Mouse (Mus musculus) duodenum, adult 2 months (tissue): Measurements from ENCODE around the gene Gm28053. TPM values are rescaled to one million over a fixed set of nuclear protein-coding genes. Genes with fewer than 3 reads are reported as not detected.

ENCODE experiments used
- polyA plus RNA-seq: library from polyadenylated mRNA; depleted of rRNA; stranded (reverse); fragments of >200 nt; gene quantifications from 2 replicates; pipeline ENCODE4 v1.2.3, GENCODE M21; 2012; ENCODE audit warnings: low replicate concordance; rRNA removed

The Gm28053 gene
- not detected in 2 replicates for polyA plus RNA-seq

DNA sequence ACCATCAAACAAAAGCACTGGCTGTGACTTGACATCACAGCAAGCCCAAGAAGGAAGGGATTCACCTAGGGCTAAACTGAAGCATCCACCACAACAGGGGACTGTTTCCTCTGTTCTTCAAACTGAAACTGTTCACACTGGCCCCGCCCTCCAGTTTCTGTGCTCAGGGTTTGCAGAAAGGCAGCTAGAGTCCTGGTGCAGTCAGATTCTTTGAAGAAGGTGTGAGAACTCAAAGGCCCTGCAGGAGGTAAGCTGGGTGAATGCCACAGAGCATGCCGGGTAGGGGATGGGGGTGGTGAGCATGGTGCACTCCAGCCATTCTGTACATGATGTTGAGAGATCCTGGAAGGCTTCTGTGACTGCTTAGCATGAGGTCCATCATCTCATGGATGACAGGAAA is at the start of gene Gm28053, which contains the start of gene Gimap7:
TSS of gene Gm28053 (plus strand) at position 153 of the 400 bp plus-strand sequence.
TSS of gene Gimap7 (plus strand) at position 167 of the 400 bp plus-strand sequence.

DNA sequence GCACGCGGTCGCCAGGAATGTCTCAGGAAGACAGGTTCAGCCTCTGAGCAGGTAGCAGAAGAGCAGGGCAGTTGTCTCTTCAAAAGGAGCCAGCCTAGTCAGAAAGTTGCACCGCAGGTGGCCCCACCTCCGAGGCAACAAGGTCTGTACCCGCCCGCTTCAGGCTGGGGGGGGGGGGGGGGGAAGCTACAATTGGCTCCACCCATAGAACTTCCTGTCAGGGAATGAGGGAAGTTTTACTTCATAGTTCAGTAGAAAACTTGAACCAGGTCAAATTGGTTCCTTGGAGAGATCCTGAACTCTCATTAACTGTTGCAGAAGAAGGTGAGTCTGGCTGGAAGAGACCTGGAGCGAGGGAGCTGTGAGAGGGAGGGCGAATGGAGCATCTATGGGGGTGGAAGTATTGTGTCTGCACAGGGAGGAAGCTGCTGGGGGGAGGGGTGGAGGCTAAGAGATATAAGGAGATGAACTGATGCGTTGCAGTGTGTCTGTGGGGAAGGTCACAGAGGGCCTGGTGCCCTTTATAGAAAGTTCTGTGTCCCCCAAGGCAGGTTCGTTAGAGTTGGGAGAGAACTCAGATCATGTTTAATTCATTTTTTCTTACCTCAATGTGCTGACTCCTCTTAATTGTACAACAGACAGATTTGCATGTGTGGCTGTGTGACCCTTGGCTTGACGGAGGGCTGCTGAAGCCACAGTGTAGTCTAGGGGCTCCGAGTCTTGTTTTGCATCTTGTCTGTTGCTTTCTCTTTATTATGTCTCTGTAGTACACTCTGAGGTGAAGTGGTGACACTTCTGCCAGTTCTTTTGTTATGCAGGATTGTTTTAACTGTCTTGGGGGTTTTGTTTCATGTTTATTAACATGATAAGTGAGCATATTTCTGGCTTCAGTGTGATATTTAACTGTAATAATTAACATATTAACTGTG is 42.2 kb upstream of the Gm28053 start, which contains the start of gene Gimap9:
TSS of gene Gimap9 (plus strand) at position 199 of the 929 bp plus-strand sequence.

DNA sequence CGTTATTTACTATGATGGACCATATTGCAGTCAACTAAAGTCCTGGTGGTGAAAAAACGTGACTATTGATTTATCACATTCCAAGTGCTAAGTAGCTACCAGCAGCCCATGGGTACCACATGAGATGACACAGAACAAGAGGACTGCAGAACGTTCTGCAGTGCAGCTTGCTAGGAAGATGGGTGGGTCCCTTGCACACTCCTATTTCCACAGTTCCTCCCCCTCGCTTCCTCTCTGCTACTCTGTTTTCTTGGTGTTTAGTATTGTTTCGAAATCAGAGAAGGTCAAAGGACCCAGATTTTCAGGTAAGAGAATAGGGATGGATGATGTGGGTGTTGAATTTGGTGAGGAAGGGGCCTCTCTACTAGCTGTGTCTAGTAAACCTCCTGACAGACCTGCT is 34.1 kb upstream of the Gm28053 start, which contains the start of gene Gimap4:
TSS of gene Gimap4 (plus strand) at position 231 of the 400 bp plus-strand sequence.

DNA sequence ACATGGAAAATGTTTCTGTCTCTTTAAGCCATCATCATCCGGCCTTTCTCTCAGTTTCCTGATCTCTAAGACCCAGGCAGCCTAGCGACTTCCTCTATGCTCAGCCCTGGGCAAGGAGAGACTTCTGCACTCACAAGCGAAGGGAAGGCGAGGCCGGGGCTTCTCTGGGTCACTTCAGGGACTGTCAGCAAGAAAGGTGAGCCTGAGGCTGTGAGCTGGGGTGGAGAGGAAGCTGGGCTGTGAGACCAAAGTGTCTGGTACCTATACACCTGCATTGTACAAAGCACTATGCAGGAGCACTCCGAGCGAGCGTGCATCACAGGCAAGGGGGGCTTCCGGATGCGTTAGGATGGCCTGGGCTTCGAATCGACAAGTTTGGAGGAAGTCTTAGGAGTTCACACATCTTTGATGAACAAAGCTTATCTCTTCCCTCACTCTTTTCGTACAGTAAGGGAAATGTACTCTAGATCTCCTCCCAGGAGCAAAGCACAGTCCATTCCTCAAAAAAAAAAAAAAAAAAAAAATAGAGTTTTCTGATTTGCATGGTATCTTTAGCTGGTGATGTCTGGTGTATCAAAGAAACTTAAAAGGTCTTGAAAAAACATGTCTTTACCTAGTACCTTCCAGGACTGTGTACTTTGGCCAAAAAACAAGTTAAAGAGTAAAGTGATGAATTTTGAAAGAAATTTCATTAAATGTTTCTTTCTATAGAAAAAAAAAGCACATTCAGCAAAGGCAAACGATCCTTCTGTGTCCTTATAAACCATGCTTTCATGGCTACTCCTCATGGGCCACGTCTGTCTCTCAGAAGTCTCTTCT is 20.8 kb downstream of the Gm28053 start, which contains the start of gene Gimap1:
TSS of gene Gimap1 (plus strand) at position 94 of the 819 bp plus-strand sequence.

DNA sequence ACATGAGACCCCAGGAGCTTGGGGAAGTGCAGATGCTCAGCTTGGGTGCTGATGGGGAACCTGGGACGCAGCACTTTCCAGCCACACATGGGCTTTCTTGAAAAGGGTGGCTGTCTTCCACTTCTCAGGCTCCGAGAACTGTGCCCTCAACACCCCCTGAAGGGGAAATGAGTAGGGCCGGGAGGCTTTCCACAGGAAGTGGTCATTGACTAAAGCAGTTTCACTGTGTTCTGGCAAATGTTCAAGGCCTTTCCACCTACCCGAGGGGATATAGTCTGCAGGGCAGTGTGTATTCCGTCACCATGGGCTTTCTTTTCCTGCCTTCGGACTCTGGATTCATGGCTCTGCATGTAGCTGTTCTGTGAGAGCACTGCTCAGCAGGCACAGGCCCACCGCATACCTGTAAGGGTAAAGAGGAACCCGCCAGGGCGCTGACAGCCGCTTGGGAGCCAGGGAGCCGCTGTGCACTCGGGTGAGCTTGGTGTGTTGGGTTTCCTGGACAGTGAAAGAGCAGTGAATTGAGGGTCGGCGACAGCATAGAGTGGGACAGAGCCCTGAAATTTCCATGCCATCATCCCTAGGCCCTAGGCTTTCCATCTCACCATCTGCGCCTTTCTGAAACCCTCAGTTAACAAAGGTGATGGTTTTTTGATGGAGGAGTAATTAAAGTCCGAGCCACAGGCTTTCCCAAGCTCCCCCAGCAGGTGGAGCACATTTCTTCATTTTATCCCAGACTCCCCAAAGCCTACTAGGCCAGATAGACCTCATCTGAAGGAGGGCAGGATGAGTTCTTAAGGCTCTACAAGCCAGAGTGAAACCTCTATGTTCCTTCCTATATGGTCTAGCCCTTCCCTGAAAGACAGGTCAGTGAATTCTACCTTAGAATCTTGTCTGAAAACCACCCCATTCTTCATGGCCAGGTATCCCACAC is 27.8 kb downstream of the Gm28053 start, which contains the start of gene Gimap5:
TSS of gene Gimap5 (plus strand) at position 239 of the 931 bp plus-strand sequence.

DNA sequence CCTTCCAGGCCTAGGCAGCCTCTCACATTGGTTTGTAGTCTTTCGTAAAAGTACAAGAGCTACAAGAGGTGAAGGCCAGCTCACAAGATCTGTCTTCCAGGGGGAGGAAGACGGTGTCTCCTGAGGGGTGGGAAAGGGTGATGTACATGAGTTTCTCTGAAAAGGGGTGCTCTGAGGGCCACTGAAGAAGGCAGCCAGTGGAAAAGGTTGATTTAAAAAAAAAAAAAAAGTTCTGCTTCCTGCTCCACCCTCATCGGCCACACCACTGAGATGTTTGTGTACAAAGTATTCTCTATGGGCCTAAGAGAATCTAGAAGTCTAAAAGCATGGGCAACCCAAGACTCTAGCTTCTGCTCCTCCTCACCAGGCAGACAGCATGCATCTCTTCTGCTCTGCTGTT is 52.3 kb downstream of the Gm28053 start, which contains the start of gene Gimap3:
TSS of gene Gimap3 (minus strand) at position 156 of the 400 bp plus-strand sequence.

Other genes with a start within 250 kb of the Gm28053 start
- gene Atp6v0e2, start 181.0 kb upstream of the Gm28053 start, polyA plus RNA-seq, result 21.6 and 36.5 TPM in 2 replicates
- gene Lrrc61, start 163.8 kb upstream of the Gm28053 start, polyA plus RNA-seq, result 17.9 and 19.5 TPM in 2 replicates
- 29.5 and 42.3 TPM in 2 replicates for gene Rarres2, start 145.8 kb upstream of the Gm28053 start, polyA plus RNA-seq
- not detected in 2 replicates for gene Gm45021, start 129.0 kb upstream of the Gm28053 start, polyA plus RNA-seq
- 8.1 and 17.1 TPM in 2 replicates for gene Repin1, start 124.7 kb upstream of the Gm28053 start, polyA plus RNA-seq
- gene Gm44965, start 124.7 kb upstream of the Gm28053 start, polyA plus RNA-seq, result not detected in 2 replicates
- gene Zfp775, start 116.5 kb upstream of the Gm28053 start, polyA plus RNA-seq, result 1.8 and 2.5 TPM in 2 replicates
- 0.48 and 0.78 TPM in 2 replicates for gene AI854703, start 91.8 kb upstream of the Gm28053 start, polyA plus RNA-seq
- gene Gimap8, start 71.4 kb upstream of the Gm28053 start, polyA plus RNA-seq, result 0.27 and 0.54 TPM in 2 replicates
- 0.26 and 0.53 TPM in 2 replicates for gene Gimap9, start 42.5 kb upstream of the Gm28053 start, polyA plus RNA-seq
- gene Gimap4, start 34.1 kb upstream of the Gm28053 start, polyA plus RNA-seq, result 1.3 and 6.1 TPM in 2 replicates
- gene Gimap6, start 10.4 kb upstream of the Gm28053 start, polyA plus RNA-seq, result 0.92 and 2.6 TPM in 2 replicates
- gene Gimap7, start within 50 bp of the Gm28053 start, polyA plus RNA-seq, result 0.63 and 2.0 TPM in 2 replicates
- 10.2 and 21.6 TPM in 2 replicates for gene Gimap1, start 20.4 kb downstream of the Gm28053 start, polyA plus RNA-seq
- 7.1 and 9.2 TPM in 2 replicates for gene Gimap5, start 27.6 kb downstream of the Gm28053 start, polyA plus RNA-seq
- gene Gimap3, start 52.2 kb downstream of the Gm28053 start, polyA plus RNA-seq, result 3.7 and 11.7 TPM in 2 replicates
- gene Tmem176a, start 122.3 kb downstream of the Gm28053 start, polyA plus RNA-seq, result 106 and 117 TPM in 2 replicates
- gene Tmem176b, start 122.9 kb downstream of the Gm28053 start, polyA plus RNA-seq, result 210 and 214 TPM in 2 replicates
- 152 and 648 TPM in 2 replicates for gene Aoc1, start 154.3 kb downstream of the Gm28053 start, polyA plus RNA-seq
- gene 1600015I10Rik, start 211.3 kb downstream of the Gm28053 start, polyA plus RNA-seq, result not detected in 2 replicates